Mouse (Mus musculus) stomach, embryonic 14.5 days (tissue): Measurements from ENCODE around the gene Ccdc137. TPM values are rescaled to one million over a fixed set of nuclear protein-coding genes. Genes with fewer than 3 reads are reported as not detected.
"Not testable (repeated sequence)": the region's sequence is repeated elsewhere in the genome, so short reads cannot be mapped to it uniquely, and the experiment has no call there.

Experiments used
- ATAC-seq: fragments of 200-750 bp; cut with Nextera tagmentation; 2 replicates; pipeline ENCODE4 v1.8.0; 2017; ENCODE audit warnings: low read depth, moderate TSS enrichment; ENCODE audit not compliant: insufficient number of reproducible peaks, insufficient read depth, low FRiP score
- H3K27ac ChIP-seq: fragments of 300-500 bp; sonication (generic); 2 replicates; pipeline ENCODE4 v1.5.1; 2014; ENCODE audit warnings: mild to moderate bottlenecking, low read length, moderate library complexity, mixed read lengths
- H3K27me3 ChIP-seq: fragments of 300-500 bp; sonication (generic); 2 replicates; pipeline ENCODE4 v1.6.1; 2014; ENCODE audit warnings: low read length, control low read depth, mixed read lengths; ENCODE audit not compliant: control insufficient read depth, insufficient read depth
- H3K36me3 ChIP-seq: fragments of 300-500 bp; sonication (generic); 2 replicates; pipeline ENCODE4 v1.6.1; 2014; ENCODE audit warnings: mild to moderate bottlenecking, control low read depth, low read length, moderate library complexity, mixed read lengths; ENCODE audit not compliant: control insufficient read depth, insufficient read depth
- H3K4me1 ChIP-seq: fragments of 300-500 bp; sonication (generic); 2 replicates; pipeline ENCODE4 v1.6.1; 2014; ENCODE audit warnings: low read length, control low read depth, mixed read lengths; ENCODE audit not compliant: control insufficient read depth, insufficient read depth
- H3K4me2 ChIP-seq: fragments of 300-500 bp; sonication (generic); replicated peaks from 2 replicates; pipeline ENCODE4 v1.6.1; 2014; ENCODE audit warnings: low read depth, low read length, control low read depth
- H3K4me3 ChIP-seq: fragments of 300-500 bp; sonication (generic); 2 replicates; pipeline ENCODE4 v1.5.1; 2014; ENCODE audit warnings: low read depth, low read length, control low read depth
- H3K9ac ChIP-seq: fragments of 300-500 bp; sonication (generic); replicated peaks from 2 replicates; pipeline ENCODE4 v1.6.1; 2014; ENCODE audit warnings: low read depth, mild to moderate bottlenecking, control low read depth, low read length, moderate library complexity, mixed read lengths
- H3K9me3 ChIP-seq: fragments of 300-500 bp; sonication (generic); 2 replicates; pipeline ENCODE4 v1.6.1; 2016; ENCODE audit warnings: low read depth, low read length, control low read depth; ENCODE audit not compliant: control insufficient read depth
- WGBS: fragments of 180-500 bp; shearing (Covaris S2); extraction: QIAGEN DNeasy Blood & Tissue Kit; methylation state at CpG from one replicate; pipeline ENCODE4 v1.1.7; 2014; 5-methylcytosine and 5-hydroxymethylcytosine counted together
- polyA plus RNA-seq: library from polyadenylated mRNA; unstranded; fragments of >200 nt; fragmentation: Nextera tagmentation; extraction: Ambion mirVana; gene quantifications from 2 replicates; pipeline ENCODE4 v1.2.1, GENCODE M21; 2014

Ccdc137 gene
- 30.9 and 31.1 TPM in 2 replicates for polyA plus RNA-seq

GRCm38 (mm10) chr11:120457772-120458751 lies at the start of gene Ccdc137, which contains the start of gene Oxld1:
Ccdc137 (plus strand) TSS chr11:120458115.
Oxld1 (minus strand) TSS chr11:120458068.
- Histone ChIP-seq H3K4me1 (peaks cover 16% of the 10 kb centered on the region), H3K9ac (peak within 1 kb of the TSS; percentile 75), H3K4me3 (peak within 1 kb of the TSS; percentile 58), H3K9me3 (no peaks in the 10 kb centered on the region), H3K36me3 (peaks cover 21% of the 10 kb centered on the region), H3K27me3 (no peaks in the 10 kb centered on the region), H3K27ac (peak within 1 kb of the TSS; percentile 49; the same call in 1 of the 2 replicates), H3K4me2 (peak within 1 kb of the TSS; percentile 94)
- ATAC-seq: peak; percentile 88
- whole genome bisulfite sequencing: 4% methylated on average over 62 of the region's 62 CpGs

- not testable (repeated sequence) for ATAC-seq, H3K9me3 ChIP-seq, H3K4me2 ChIP-seq, H3K27ac ChIP-seq, H3K9ac ChIP-seq, H3K4me1 ChIP-seq, H3K4me3 ChIP-seq, H3K27me3 ChIP-seq
- peaks cover 82% of the 10 kb centered on the region for H3K36me3 ChIP-seq
- WGBS: 92% methylated on average over 7 of the region's 10 CpGs
These were observed 44.3 kb upstream of the Ccdc137 start for GRCm38 (mm10) chr11:120413621-120414020.

- peaks cover 64% of the 10 kb centered on the region for H3K36me3 ChIP-seq
- H3K27ac ChIP-seq: no peak overlapping the region
These were observed 40.1 kb upstream of the Ccdc137 start for GRCm38 (mm10) chr11:120417852-120418251.

GRCm38 (mm10) chr11:120418592-120418991 lies 39.3 kb upstream of the Ccdc137 start:
- Histone ChIP-seq H3K9me3 (no peaks in the 10 kb centered on the region), H3K4me3 (no peak overlapping the region), H3K9ac (no peak overlapping the region), H3K4me2 (no peak overlapping the region), H3K4me1 (no peaks in the 10 kb centered on the region), H3K36me3 (peaks cover 57% of the 10 kb centered on the region), H3K27me3 (no peaks in the 10 kb centered on the region), H3K27ac (no peak overlapping the region)
- ATAC-seq: no peak
- WGBS: 84% methylated on average over 1 of the region's 1 CpGs

More at GRCm38 (mm10) chr11:120417852-120418251, 40.1 kb upstream of the Ccdc137 start:
- Histone ChIP-seq H3K9me3 (no peaks in the 10 kb centered on the region), H3K9ac (no peak overlapping the region), H3K4me1 (no peaks in the 10 kb centered on the region), H3K4me2 (no peak overlapping the region), H3K4me3 (no peak overlapping the region), H3K27me3 (no peaks in the 10 kb centered on the region)
- WGBS: 88% methylated on average over 7 of the region's 7 CpGs
- no peak for ATAC-seq

GRCm38 (mm10) chr11:120422651-120423568 lies 35.0 kb upstream of the Ccdc137 start:
- Histone ChIP-seq H3K9me3 (no peaks in the 10 kb centered on the region), H3K4me1 (no peaks in the 10 kb centered on the region), H3K36me3 (peaks cover 54% of the 10 kb centered on the region), H3K27me3 (no peaks in the 10 kb centered on the region), H3K9ac (no peak overlapping the region), H3K27ac (peak overlapping the region; percentile 73; the same call in 1 of the 2 replicates), H3K4me3 (no peak overlapping the region), H3K4me2 (no peak overlapping the region)
- WGBS: 51% methylated on average over 13 of the region's 13 CpGs
- ATAC-seq: peak; percentile 63; the same call in 1 of the 2 replicates

- Histone ChIP-seq H3K4me3 (no peak overlapping the region), H3K9ac (no peak overlapping the region), H3K4me2 (no peak overlapping the region), H3K27me3 (no peaks in the 10 kb centered on the region), H3K27ac (peak overlapping the region; percentile 16), H3K4me1 (no peaks in the 10 kb centered on the region), H3K36me3 (peaks cover 54% of the 10 kb centered on the region), H3K9me3 (no peaks in the 10 kb centered on the region)
- peak; percentile 42; the same call in 1 of the 2 replicates for ATAC-seq
- WGBS: 56% methylated on average over 9 of the region's 9 CpGs
These were observed 34.2 kb upstream of the Ccdc137 start for GRCm38 (mm10) chr11:120423569-120424295.

GRCm38 (mm10) chr11:120426727-120427126 lies 31.2 kb upstream of the Ccdc137 start:
- H3K4me1 ChIP-seq: no peaks in the 10 kb centered on the region
- no peaks in the 10 kb centered on the region for H3K27me3 ChIP-seq
- ATAC-seq: no peak
- WGBS: 82% methylated on average over 3 of the region's 3 CpGs
- no peaks in the 10 kb centered on the region for H3K9me3 ChIP-seq
- H3K36me3 ChIP-seq: peaks cover 47% of the 10 kb centered on the region
- H3K27ac ChIP-seq: no peak overlapping the region
- H3K4me2 ChIP-seq: no peak overlapping the region
- no peak overlapping the region for H3K4me3 ChIP-seq
- H3K9ac ChIP-seq: no peak overlapping the region
